Mouse (Mus musculus) lung, postnatal 25 days (tissue): ENCODE measurements at regions not wholly inside any gene's neighbourhood (a gene's known extent, or its start where the extent isn't known, plus 50 kb on each side); places are given as distances from the start of the nearest gene placed in this dataset.
A peak's percentile ranks its signal among the peaks of the same experiment; 100 is the strongest.

Source experiments
- DNase-seq: peaks from one replicate; pipeline ENCODE4 v3.0.0; 2022; ENCODE audit warnings: low spot score

DNA sequence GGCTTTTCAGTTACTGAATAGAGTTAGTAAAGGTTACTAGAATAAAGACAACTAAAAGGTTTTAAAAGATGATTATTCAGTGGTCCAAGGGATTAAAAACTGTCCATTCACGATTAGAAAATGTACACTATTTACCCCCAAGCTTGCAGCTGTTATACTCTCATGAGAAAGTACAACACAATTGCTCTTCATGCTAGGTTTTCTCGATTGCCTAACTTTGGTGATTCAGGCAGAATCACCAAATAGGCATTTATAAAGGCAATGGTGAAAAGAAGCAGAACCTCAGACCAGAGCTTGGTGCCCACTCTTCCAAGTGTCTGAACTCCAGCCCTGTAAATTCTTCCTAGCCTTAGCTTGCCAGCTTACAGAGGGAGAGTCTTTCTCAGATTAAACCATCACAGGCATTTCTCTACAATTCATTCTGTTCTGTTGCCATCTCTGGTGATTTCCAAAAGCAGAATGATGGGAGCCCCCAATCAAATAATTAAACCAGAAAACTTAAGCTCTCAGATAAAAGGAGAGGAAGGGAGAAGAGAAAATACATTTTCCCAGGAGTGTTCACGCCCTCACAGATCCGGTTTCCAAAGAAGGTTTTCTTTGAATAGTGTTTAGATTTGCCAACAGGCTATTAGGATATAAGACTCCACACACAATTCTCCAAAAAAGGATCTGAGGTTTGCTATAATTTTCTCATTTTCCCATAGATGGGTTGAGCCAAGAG lies 657.0 kb downstream of the Slc22a22 start:
- no peak for DNase-seq

- no peak for DNase-seq
Observed at GRCm38 (mm10) chr15:56818158-56818690, 659.2 kb downstream of the Slc22a22 start.

DNA sequence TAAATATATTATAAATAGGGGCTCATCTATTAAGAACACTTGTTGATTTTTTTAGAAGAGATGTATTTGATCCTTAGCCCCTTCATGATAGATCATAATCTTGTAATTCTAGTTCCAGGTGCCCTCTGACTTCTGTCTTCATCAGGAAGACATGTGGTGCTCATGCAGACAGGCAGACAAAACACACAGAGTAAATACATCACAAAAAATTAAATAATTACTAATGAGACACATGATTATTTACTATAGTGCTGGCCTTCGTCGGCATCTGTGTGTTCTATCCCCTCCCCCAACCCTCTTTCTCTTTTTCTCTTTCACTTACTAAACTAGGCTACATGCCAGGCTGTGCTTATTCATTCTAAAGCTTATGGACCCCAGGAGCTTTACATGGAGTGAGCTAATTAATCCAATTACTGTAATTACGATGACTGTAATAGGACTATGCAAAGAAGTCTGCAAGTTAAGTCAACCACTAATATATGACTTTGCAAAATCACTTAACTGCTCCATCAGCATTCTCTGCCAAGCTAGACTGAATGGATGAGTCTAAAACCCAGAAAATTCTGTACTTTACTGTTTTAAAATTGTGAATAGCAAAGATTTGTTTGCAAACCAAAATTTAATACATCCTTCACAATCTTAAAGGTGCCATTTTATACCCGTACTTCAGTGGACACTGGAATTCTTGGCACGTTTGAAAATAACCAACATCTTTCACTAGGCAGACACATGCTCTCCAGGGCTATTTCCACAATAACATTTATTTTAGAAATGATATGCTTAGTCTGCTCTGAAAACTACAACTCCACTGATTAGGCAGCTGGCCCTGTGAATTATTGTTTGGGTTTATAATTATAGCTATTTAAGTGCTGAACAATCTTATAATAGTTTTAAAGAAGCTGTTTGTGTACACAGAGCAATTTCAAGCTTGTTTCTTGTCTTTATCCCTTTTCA lies 659.9 kb downstream of the Slc22a22 start:
- no peak for DNase-seq

DNA sequence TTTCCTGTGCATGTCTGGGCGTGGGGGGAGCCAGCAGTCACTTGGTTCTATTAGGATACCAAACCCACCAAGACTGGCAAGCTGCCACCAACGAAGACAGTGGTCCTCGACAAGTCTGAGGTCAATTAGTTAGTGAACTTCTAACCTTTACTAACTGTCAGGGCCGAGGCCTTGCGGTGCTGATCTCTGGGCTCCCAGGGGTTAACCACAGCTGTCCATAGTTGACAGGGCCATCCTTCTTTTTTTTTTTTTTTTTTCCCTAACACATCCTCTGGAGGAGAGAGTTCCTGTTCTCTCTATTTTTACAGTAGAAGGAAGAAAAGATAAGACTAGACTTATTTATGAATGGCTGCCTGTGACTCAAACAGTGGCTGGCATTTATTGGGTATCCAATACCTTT lies 663.5 kb downstream of the Slc22a22 start:
- no peak for DNase-seq

DNA sequence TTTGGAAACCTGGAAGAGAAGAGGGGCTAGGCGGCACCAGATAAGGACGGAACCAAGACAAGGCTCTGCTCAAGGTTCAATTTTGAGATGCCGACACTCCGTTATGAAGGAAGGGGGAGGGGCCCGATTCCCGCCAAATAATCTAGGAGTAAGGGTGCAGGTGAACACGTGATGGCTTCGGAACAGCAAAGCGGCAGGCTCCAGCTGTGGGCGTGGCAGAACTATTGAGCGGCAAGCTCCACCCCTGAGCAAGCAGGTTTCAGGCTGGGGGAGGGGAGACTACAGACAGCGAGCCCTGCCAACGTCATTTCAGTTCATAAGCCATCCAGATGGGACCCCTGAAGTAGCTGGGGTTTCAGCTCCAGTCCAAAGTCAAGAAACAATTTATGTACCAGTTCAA lies 667.3 kb downstream of the Slc22a22 start:
- DNase-seq: no peak

DNA sequence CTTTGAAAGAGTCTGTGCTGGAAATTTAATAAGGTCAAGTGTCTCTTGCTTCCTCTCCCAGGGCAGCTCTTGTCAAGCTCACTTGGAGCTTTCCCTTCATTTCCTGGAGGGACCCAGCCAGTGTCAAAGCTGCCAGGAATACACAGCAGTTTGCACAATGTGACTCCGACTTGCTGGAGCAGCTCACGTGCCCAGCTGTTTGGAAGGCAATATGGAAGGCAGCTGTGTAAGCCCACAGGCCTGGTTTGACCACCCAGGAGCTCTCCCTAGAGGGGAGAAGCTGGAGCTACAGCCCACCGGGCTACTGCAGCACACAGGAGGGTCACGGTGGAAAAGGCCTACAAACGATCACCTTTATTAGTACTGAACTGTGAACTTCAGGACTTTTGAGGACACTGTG lies 669.8 kb downstream of the Slc22a22 start:
- peak; percentile 16 for DNase-seq

- no peak for DNase-seq
Observed at GRCm38 (mm10) chr15:56801933-56802332, 675.5 kb downstream of the Slc22a22 start.

GRCm38 (mm10) chr15:56775431-56775830 lies 702.0 kb downstream of the Slc22a22 start:
- no peak for DNase-seq

- DNase-seq: peak; percentile 2
Observed at GRCm38 (mm10) chr15:56774648-56775393, 702.6 kb downstream of the Slc22a22 start.

DNA sequence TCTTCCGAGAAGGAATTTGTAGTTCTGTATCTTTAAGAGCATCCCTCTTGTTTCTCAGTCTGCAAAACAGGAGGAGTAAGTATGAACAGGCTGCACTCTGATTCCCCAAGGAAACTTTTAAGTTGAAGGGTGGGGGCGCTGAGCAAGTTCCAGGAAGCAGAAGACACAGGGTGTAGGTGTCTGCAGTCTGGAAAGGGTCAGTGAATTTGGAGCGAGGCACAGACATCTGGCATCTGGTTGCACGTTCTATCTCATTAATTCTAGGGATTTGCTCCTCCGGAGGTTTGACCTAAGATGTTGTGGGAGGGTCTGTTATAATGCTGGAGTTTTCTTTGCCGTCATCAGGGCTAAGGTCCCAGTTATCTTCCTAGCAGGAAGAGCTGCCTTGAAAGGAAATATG lies 711.1 kb downstream of the Slc22a22 start:
- no peak for DNase-seq

- no peak for DNase-seq
Observed at GRCm38 (mm10) chr15:56764957-56765482, 712.4 kb downstream of the Slc22a22 start.

- no peak for DNase-seq
Observed at GRCm38 (mm10) chr15:56764019-56764418, 713.4 kb downstream of the Slc22a22 start.

DNA sequence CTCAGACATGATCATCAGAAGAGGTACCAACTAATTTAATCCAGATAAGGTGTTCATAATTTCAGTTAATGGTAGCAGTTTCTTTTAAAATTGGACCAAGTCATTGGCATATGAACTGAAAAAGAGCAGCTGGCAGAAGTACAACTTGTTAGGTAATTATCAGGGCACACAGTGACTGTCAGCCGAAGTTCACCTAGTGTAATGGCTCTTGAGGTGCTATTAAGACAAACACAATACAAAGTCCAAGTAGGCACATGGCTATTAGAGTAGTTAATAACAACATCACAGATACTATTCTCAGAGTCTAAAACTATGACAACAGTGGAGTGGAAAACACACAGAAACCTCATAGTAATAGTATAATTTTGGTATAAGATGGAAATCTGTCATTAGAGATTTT lies 730.7 kb downstream of the Slc22a22 start:
- no peak for DNase-seq

GRCm38 (mm10) chr15:56744915-56745314 lies 732.5 kb downstream of the Slc22a22 start:
- DNase-seq: no peak
